In genomic region chr3:131595546-131596245, GRCm38 (mm10) we compare ENCODE assay signal across 16 mouse cellular contexts. TPM values are rescaled to one million over a fixed set of nuclear protein-coding genes. Genes with fewer than 3 reads are reported as not detected.
DNase-seq lines count a peak whose midpoint lies in the region; ATAC-seq lines count a peak whose summit lies in the region.
"Had no signal": no experiment of that assay in that cellular context is flagged by ENCODE, and none has a peak within 500 bp of the region (broad histone marks: within the 10 kb centered on the region; RNA-seq: fewer than 3 reads in every experiment).

No protein-coding gene starts in this region.

- no peak for ATAC-seq in monocyte, adult 5-6 weeks (replicated peaks; ENCODE audit: insufficient number of reproducible peaks, low FRiP score, low TSS enrichment, poor library complexity, severe bottlenecking)
- ATAC-seq: forebrain, embryonic 13.5 days; hindbrain, embryonic 16.5 days; midbrain, embryonic 15.5 days had no signal

- intact Hi-C loops in gastrocnemius, postnatal 14 days (cut with DNase I; ENCODE audit: low total_unique reads) = no loop called here

- peak; percentile 27 for DNase-seq in gastrocnemius, postnatal 14 days
- DNase-seq in gastrocnemius, postnatal 25 days = no peak
- DNase-seq in ovary, adult 18-20 months (ENCODE audit: low spot score) = peak; percentile 25
- no peak for DNase-seq in ovary, postnatal 14 days (ENCODE audit: low spot score)
- DNase-seq in adrenal gland, postnatal 25 days = peak; percentile 24
- DNase-seq in frontal cortex, postnatal 10 days (ENCODE audit: low spot score in 2 of 2) = no peak
- DNase-seq: cerebellum, adult 11-12 months; kidney, adult 18-20 months; kidney, postnatal 14 days; layer of hippocampus, postnatal 36 days; lung, postnatal 10 days; retina, postnatal 1 day had no signal

RNA-seq across cellular contexts. Expression of gene Papss1, which starts 31.1 kb away (rescaled TPM):
- total RNA-seq in gastrocnemius, postnatal 14 days (2021) = 10 to 100 TPM; 11.1 to 14.2 TPM
- total RNA-seq in gastrocnemius, postnatal 25 days (2021) = 1 to 10 TPM; 6.2 to 6.8 TPM
- total RNA-seq in adrenal gland, postnatal 25 days (2021) = 59.4 and 74.9 TPM in 2 replicates
- 23.3 to 35.2 TPM (median 29.7 TPM) in 3 replicates for total RNA-seq in monocyte, adult 5-6 weeks (2017)

Comparison
In these comparisons a context has a peak if more than half of its experiments do, and no peak if none do; other contexts are left out.
1. DNase-seq: peak in gastrocnemius, postnatal 14 days (single experiment), ovary, adult 18-20 months (single experiment) and adrenal gland, postnatal 25 days (single experiment); none in gastrocnemius, postnatal 25 days (single experiment), ovary, postnatal 14 days (single experiment) and frontal cortex, postnatal 10 days (0 of 2).